Mouse (Mus musculus) large intestine, adult 2 months (tissue): ENCODE data around the gene Ccdc81. TPM values are rescaled to one million over a fixed set of nuclear protein-coding genes. Genes with fewer than 3 reads are reported as not detected.

Experiments used
- DNase-seq: peaks from one replicate; pipeline ENCODE4 v3.0.0-alpha.2; 2012; ENCODE audit warnings: low read depth, low spot score
- WGBS: fragments of 180-500 bp; shearing (Covaris S2); methylation state at CpG from one replicate; pipeline ENCODE4 v1.1.7; 2018; 5-methylcytosine and 5-hydroxymethylcytosine counted together
- polyA plus RNA-seq: library from polyadenylated mRNA; depleted of rRNA; stranded (reverse); fragments of >200 nt; gene quantifications from 2 replicates; pipeline ENCODE4 v1.2.3, GENCODE M21; 2012

Gene Ccdc81
- polyA plus RNA-seq, 1 experiment = not detected

- WGBS = 64% methylated on average over 1 of the region's 1 CpGs
- no peak for DNase-seq
Measured at GRCm38 (mm10) chr7:89879686-89880085, 23.7 kb downstream of the Ccdc81 start.

DNA sequence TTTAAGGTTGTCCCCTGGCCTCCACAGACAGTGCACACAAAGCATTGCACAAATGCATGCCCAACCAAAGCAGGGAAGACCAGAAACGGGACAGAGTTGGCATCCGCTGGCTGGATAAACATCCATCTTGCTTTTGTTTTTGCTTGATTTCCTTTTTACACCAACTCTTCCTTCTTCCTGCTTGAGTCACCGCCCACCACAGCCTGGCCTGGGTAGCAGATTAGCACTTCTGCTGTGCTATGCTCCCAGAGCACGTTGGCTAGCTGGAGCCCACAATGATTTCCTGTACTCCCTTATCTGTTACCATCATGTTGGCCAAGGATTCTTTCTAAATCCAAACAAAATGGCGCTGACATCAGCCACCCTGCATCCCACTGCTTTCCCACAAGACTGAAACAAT, 36.2 kb downstream of the Ccdc81 start:
- 68% methylated on average over 5 of the region's 5 CpGs for WGBS
- DNase-seq = no peak

DNA sequence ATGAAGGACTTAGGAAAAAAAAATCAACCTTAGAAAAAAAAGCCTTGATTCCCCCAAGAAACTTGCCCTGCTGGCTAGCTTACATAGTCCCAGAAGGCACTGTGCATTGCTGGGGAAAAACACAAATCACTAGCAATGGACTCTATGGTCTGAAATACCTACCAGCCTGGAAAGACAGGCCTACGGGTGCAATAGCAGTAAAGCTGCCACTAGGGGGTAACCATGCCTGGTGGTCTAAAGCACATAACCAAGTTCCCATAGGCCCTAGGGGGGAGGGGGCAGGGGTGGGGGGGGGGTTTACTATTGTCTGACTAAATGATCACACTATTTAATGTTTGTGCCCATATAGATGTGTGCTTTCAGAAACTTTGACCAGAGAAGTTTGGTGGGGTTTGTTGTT, 38.7 kb downstream of the Ccdc81 start:
- no peak for DNase-seq
- WGBS = 94% methylated on average over 1 of the region's 1 CpGs

DNA sequence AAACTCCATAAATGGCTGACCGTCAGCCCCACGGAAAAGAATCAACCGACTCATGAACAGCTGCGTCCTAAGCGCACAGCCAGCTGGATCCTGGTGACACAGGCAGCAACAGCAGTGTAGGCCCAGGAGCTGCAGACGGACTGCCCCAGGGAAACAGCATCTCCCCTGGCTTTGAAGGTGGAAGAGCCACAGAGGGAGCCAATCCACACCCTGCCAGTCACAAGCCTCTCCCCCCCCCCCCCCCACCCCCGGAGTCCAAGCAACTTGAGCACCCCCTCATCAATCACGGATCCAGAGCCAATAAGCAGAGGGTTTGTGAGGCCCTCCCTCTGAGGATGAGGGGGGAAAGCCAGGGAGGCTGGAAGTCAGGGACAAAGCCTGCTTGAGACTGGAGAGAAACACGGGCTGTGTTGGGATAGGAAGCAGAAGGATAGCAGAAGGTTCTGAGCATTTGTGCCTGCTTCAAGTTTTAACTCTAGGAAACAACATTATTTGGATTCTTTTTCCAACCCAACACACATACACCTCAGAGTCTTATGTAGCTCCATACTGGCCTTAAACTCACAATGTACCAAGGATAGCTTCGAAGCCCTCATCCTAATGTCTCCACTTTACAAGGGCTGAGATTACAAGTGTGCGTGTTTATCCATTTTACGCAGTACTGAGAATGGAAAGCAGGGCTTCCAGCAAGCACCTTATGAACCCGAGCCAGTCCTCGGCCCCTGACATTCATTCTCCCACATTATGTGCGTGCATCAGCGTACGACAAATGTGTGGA, 46.8 kb downstream of the Ccdc81 start:
- WGBS = 64% methylated on average over 17 of the region's 17 CpGs
- no peak for DNase-seq

DNA sequence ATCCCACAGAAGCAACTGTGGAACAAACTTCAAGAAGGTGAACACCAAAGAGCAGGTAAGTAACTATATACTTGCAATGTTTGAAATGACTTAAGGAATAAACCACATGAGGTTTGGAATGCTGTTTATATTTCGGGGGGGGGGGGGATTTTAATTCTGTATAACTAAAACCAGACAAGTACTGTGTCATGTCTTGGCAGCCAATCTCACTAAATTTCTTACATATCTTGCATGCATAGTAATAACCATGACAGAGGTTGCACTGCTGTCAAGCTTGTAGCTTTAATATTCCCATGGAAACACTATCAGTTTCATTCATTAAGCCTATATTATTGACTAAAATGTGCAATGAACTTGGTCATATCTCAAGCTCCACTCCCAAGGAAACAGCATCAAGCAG, 48.2 kb downstream of the Ccdc81 start:
- 88% methylated on average over 1 of the region's 1 CpGs for WGBS

DNA sequence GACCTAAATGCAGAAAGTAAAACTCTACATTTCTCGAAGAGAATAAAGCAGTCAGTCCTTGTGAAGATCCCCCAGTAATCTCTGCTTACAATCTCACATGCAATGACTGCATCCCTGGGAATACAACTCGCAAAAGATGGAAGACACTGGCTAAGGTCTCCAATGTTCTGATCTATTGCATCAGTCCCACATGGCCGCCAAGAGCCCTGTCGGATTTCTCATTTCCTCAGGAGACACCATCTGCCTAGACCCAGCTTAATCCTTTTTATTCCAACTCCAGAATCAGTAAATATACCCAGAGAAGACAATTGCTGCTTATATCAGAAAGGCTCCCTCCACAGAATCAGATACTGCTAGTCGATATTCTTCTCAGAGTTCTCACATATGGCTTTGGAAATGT, 50.3 kb downstream of the Ccdc81 start:
- 85% methylated on average over 5 of the region's 5 CpGs for WGBS
- DNase-seq = no peak

More for the DNA sequence above, 48.2 kb downstream of the Ccdc81 start:
- DNase-seq = no peak

- DNase-seq = no peak
- WGBS = 42% methylated on average over 10 of the region's 10 CpGs
Measured at GRCm38 (mm10) chr7:89852158-89853095, 51.0 kb downstream of the Ccdc81 start.

DNA sequence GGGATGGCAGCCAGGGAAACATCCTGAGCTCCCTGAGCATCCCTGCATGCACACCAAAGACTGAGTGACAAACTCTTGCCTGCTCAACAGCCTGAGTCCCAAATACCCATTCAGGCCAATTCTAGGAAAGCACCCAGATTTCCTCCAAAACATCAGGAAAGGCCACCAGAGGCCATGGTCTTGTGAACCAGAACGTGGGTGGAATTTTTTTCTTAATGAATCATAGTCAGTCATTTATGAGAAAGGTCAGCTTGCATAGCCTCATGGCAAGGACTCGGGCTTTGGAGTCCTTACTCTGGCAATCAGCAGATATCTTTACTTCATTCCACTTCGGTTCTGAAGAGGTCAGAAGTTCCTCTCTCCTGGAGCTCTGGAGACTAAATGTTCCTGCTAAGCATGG, 52.9 kb downstream of the Ccdc81 start:
- 68% methylated on average over 3 of the region's 3 CpGs for WGBS
- DNase-seq = no peak

- 52% methylated on average over 4 of the region's 4 CpGs for WGBS
- DNase-seq = no peak
Measured at GRCm38 (mm10) chr7:89845669-89846068, 57.8 kb downstream of the Ccdc81 start.

GRCm38 (mm10) chr7:89843533-89843932, 59.9 kb downstream of the Ccdc81 start:
- peak; percentile 27 for DNase-seq

GRCm38 (mm10) chr7:89843121-89843520, 60.3 kb downstream of the Ccdc81 start:
- no peak for DNase-seq
- WGBS = 67% methylated on average over 6 of the region's 6 CpGs

More at GRCm38 (mm10) chr7:89843533-89843932, 59.9 kb downstream of the Ccdc81 start:
- 31% methylated on average over 6 of the region's 6 CpGs for WGBS

GRCm38 (mm10) chr7:89842404-89842715, 61.1 kb downstream of the Ccdc81 start:
- no peak for DNase-seq
- WGBS = 84% methylated on average over 5 of the region's 5 CpGs

DNA sequence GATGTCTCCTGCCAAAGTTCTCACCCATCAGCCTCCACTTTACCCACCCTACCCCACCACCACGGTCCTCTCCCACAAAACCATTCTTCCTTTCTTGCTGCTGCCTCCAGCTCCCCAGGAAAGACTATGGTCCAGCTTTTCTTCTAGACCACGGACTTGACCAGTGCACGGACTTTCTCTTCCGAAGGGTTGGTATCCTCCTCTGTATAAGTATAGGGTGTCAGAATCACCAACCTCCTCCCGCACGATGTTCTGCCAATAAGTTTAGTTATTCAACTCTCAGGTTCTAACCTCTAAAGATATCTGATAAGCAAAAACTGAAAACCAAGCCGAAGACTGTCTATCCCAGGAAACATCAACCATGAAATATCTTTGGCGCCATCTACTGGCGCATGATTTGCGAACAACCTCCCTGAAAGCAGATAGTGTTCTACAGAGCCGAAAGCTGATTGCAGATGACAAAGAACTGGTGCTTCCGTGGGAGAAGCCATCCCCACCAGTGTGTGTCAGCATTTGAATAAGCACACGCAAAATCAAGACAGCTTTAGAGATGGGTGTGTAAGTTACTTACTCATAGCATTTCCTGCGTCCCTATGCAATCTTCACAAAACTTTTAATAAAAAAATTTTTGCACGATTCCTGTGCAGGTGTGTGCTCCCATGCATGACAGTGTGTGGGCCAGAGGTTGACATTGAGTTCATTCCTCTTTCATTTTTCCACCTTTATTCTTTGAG, 61.6 kb downstream of the Ccdc81 start:
- peak; percentile 93 for DNase-seq
- 27% methylated on average over 15 of the region's 15 CpGs for WGBS

- 41% methylated on average over 8 of the region's 8 CpGs for WGBS
- no peak for DNase-seq
Measured at GRCm38 (mm10) chr7:89839721-89840120, 63.7 kb downstream of the Ccdc81 start.

- 54% methylated on average over 4 of the region's 4 CpGs for WGBS
- no peak for DNase-seq
Measured at GRCm38 (mm10) chr7:89837841-89838240, 65.6 kb downstream of the Ccdc81 start.

GRCm38 (mm10) chr7:89836676-89837075, 66.8 kb downstream of the Ccdc81 start:
- 95% methylated on average over 7 of the region's 7 CpGs for WGBS
- DNase-seq = no peak

- DNase-seq = no peak
- 58% methylated on average over 8 of the region's 8 CpGs for WGBS
Measured at GRCm38 (mm10) chr7:89835566-89835965, 67.9 kb downstream of the Ccdc81 start.

- WGBS = 54% methylated on average over 8 of the region's 8 CpGs
- no peak for DNase-seq
Measured at GRCm38 (mm10) chr7:89833521-89833920, 69.9 kb downstream of the Ccdc81 start.

- no peak for DNase-seq
- WGBS = 65% methylated on average over 7 of the region's 7 CpGs
Measured at GRCm38 (mm10) chr7:89829201-89829600, 74.2 kb downstream of the Ccdc81 start.

GRCm38 (mm10) chr7:89828436-89829065, 74.9 kb downstream of the Ccdc81 start:
- DNase-seq = no peak
- WGBS = 87% methylated on average over 4 of the region's 4 CpGs
